Mouse (Mus musculus) embryo, embryonic 11 days (tissue): Measurements from ENCODE around the gene Tas1r2.

Experiments
- DNase-seq: peaks from one replicate; pipeline ENCODE4 v3.0.0-alpha.2; 2015

Tas1r2 gene

GRCm38 (mm10) chr4:139653238-139653637 lies at the start of gene Tas1r2:
TSS of gene Tas1r2 (plus strand) at chr4:139653538.
- DNase-seq, result no peak

DNA sequence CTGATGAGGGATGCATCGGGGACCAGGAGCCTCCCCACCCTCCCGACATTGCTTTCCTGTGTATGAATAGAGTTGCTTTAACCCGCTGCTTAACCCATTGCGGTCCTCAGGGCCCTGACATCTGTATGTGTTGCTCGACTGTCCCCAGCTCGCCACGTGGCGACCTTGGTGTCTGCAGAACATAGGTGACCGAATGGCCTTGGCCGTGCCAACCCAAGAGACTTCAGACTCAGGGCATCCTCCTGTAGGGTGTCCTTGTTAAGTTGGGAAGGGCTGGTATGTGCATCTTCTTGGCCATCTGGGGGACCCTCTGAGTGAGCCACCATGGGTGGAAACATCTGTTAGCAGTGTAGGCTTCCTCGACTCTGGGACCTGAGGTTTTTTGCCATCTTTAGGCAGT lies 48.1 kb upstream of the Tas1r2 start:
- DNase-seq, result no peak

DNA sequence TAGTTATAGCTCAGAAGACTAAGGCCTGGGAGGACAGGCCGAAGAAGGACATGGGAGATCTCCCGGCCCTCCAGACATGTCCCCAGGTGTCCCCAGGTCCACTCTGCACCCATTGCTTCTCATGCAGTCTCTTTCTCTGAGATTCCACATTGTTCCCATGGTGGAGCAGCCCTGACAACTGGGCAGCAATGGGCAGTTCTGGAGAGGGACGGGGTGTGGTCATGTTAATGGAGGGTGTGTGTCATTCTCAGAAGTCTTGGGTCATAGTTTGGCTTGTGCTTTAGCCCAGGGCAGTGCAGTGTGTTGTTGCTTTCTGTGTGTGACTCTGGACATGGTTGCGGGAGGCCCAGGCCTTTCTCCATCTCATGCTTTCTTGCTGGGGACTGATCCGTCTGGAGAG lies 46.6 kb upstream of the Tas1r2 start:
- DNase-seq, result no peak

DNA sequence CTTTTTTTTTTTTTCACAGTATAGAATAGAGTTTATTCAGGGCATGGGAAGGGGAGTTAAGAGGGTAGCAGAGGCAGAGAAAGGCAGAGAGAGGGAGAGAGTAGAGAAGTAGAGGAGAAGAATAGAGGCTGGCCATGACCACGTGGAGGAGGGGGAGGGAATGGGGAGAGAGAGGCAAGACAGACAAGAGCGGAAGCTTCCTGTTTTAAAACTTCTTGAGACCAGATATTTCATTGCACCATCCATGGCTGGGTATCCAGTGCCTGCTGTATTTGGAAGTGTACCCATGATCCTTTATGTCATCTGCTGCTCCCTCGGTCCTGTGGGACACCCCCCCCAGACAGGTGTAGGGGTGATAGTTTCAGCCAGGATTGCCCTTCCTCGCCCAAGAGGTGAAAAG lies 44.4 kb upstream of the Tas1r2 start:
- DNase-seq, result no peak

GRCm38 (mm10) chr4:139610954-139611353 lies 42.4 kb upstream of the Tas1r2 start:
- no peak for DNase-seq

- DNase-seq, result peak; percentile 87
These were observed 41.8 kb upstream of the Tas1r2 start for GRCm38 (mm10) chr4:139611542-139611953.

GRCm38 (mm10) chr4:139614524-139615260 lies 38.6 kb upstream of the Tas1r2 start:
- no peak for DNase-seq

DNA sequence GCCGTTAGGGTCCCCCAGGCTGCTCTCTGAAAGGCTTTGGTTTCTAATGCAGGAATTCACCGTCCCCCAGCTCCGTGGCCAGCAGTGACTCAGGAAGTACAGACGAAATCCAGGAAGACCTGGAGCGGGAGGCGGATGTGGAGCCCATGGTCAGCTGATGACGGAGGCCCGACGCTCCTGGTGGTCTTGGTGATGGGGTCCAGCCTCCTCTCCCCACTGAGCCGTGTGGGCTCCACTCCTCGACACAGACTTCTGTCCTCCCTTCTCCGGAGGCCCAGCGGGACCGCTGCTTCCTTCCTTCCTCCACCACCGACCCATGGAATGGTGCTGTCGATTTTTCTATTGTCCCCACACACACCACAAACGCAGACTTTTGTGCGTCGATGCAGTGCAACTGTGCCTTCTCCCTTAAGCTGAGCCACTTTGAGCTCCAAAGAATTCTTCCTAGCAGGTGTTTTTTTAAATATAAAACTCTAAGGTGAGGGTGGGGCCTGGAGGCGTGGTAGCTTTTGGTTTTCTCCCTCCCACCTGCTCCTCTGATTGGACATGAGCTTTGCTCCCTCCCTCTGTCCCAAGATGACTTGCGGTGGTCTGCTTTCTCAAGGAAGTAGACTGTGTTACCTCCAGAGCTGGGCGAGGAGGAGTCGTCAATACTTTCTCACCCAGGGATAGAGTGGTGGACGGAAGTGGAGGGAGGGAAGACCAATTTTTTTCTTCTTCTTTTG lies 36.9 kb upstream of the Tas1r2 start:
- DNase-seq, result peak; percentile 76

- DNase-seq, result no peak
These were observed 36.4 kb upstream of the Tas1r2 start for GRCm38 (mm10) chr4:139617001-139617364.

DNA sequence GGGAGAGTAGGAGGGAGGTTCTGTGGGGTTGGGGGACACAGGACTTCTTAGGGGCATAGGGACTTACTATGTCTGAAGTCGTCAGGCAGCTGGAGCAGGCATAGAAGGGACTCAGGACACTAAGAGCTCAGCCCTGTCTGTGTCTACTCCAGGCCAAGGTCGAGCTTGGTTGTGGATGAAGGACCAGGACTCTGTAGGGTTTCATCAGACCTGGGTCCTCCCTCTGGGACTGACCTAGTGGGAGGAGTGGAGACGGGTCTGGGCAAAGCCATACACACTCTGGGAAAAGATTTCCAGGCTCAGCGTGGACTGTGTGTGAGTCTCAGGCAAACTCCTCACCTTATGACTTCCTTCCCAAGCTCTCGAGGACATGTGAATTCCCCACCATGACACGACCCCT lies 33.6 kb upstream of the Tas1r2 start:
- no peak for DNase-seq

- DNase-seq, result peak; percentile 95
These were observed 30.7 kb upstream of the Tas1r2 start, which contains the start of gene Aldh4a1 for GRCm38 (mm10) chr4:139622373-139623282. TSS of gene Aldh4a1 (plus strand) at chr4:139622866.

DNA sequence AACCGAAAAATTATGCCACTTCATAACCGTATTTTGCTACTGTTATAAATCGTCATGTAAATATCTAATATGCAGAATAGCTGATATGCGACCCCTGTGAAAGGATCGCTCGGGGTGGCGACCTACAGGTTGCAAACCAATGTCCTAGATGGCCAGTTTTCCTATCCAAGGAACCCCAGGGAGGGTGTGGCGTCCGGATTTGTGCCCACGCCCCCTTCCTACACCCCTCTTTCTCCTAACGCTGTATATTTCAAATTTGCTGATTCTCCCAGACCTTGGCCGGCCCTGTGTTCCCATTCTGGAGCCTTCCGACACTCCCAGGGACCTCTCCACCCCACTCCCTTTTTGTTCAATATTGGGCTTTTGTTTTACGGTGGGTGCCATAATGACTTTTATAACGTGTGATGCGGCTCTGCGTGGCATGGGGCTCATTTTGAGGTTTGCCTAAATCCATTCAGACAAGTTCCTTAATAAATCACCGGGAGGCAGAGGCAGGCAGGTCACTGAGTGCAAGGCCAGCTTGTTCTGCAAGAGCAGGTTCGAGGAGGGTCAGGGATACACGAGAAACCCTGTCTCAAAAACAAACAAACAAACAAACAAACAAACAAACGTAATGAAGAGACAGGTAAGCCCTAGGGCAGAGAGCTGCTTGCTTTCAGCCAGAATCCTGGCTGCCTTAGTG lies 29.8 kb upstream of the Tas1r2 start:
- DNase-seq, result no peak

GRCm38 (mm10) chr4:139624116-139624489 lies 29.2 kb upstream of the Tas1r2 start:
- DNase-seq, result no peak

DNA sequence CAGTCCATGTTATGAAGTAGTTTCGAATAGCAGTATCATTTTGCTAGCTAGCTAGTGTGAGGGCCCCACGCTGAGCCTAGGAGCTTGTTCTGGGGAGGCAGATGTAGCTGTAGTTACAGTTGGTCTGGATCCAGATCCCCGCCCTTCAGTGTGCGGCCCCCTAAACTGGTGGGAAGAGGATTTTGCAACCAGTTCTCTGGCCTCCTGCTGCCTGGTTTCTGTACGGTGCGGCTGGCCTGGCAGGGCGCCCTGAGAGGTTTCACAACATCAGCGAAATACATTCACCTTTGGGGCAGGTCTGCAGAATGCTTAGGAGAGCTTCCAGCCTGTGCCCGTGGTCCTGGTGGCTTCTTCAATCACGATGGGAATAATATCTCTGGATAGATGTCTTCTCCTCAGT lies 28.6 kb upstream of the Tas1r2 start:
- DNase-seq, result no peak

DNA sequence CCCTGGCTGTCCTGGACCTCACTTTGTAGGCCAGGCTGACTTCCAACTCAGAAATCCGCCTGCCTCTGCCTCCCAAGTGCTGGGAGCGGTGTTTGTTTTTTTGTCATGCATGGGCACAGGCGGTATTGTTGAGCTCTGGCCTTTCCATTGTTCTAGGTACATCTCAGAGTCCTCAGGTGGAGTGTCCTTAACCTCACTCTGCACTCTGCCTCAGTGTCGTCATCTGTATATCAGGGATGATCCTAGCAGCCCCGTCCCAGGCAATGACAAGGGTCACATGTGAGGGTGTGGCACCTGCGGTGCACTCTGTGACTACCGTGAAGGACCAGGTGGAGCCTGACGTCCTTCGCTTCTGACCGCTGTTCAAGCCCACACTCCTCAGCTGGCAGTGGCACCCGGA lies 26.0 kb upstream of the Tas1r2 start:
- no peak for DNase-seq

GRCm38 (mm10) chr4:139630171-139630570 lies 23.2 kb upstream of the Tas1r2 start:
- no peak for DNase-seq

DNA sequence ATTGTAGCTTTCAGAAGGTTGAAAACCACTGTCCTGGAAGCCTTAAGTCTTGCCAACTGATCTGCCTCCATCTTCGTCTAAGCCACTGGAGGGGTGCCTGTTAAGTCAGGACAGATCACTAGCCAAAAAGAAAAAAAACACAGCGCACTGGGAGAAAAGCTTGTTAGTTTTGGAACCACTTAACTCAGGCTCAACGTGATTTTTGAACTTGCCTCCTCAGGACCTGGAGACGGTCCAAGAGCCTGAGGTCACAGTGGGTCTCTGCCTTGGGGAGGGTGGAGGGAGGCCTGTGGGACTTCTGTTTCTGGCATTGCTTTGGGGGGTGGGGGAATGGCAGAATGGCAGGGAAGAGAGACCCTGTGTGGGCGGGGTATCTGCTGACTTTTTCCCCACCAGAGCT lies 22.2 kb upstream of the Tas1r2 start:
- DNase-seq, result no peak

GRCm38 (mm10) chr4:139631569-139632253 lies 21.6 kb upstream of the Tas1r2 start:
- no peak for DNase-seq

DNA sequence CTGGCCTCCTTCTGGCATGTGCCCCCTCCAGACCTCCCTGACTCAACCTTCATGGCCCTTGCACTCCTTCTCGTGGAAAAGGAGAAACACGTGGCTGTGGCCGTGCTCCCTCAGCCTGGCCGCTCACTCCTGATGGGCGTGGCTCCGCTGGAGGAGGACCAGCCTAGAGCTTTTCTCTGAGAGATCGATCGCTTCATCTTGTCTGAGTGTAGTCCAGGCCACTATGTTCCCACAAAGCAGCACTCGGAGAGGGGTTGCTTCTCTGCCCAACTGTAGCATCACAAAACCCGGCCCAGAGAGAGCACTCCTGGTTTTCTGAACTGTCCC lies 21.1 kb upstream of the Tas1r2 start:
- no peak for DNase-seq

- DNase-seq, result peak; percentile 68
These were observed 17.0 kb upstream of the Tas1r2 start for GRCm38 (mm10) chr4:139636373-139636772.

- no peak for DNase-seq
These were observed 15.5 kb upstream of the Tas1r2 start for GRCm38 (mm10) chr4:139637847-139638246.

DNA sequence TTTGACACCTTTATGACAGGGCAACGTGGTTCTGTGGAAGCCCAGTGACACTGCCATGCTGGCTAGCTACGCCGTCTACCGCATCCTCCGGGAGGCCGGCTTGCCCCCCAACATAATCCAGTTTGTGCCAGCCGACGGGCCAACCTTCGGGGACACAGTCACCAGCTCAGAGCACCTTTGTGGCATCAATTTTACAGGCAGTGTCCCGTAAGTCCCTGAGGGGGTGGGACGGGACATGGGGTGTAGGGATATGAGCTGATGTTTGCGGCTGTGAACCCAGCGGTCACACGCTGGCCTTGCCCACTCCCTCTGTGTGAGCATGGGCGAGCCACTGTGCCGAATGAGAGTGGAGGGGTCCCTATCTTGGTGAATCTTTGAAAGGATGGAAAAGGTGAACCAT lies 15.0 kb upstream of the Tas1r2 start:
- no peak for DNase-seq
